Mouse (Mus musculus): ENCODE data around the gene S100pbp. TPM values are rescaled to one million over a fixed set of nuclear protein-coding genes. Genes with fewer than 3 reads are reported as not detected.

The S100pbp gene
- total RNA-seq (2021), result 10 to 100 TPM; 32.5 to 35.2 TPM

GRCm38 (mm10) chr4:129189542-129190519, at the start of gene S100pbp, which contains the start of gene Yars:
Gene S100pbp (minus strand): TSS chr4:129189727.
Gene Yars (plus strand): TSS chr4:129189760.
- DNase-seq (ENCODE audit: extremely low spot score in 1 of 2, low spot score in 1 of 2), result peak; percentile 87

- DNase-seq (ENCODE audit: extremely low spot score in 1 of 2, low spot score in 1 of 2), result peak in 1 of 2 experiments; percentile 46
These were observed 49.5 kb upstream of the S100pbp start for GRCm38 (mm10) chr4:129239075-129239474.

- no peak for DNase-seq (ENCODE audit: extremely low spot score in 1 of 2, low spot score in 1 of 2)
These were observed 49.1 kb upstream of the S100pbp start for GRCm38 (mm10) chr4:129238579-129239016.

GRCm38 (mm10) chr4:129237843-129238441, 48.4 kb upstream of the S100pbp start:
- DNase-seq (ENCODE audit: extremely low spot score in 1 of 2, low spot score in 1 of 2), result no peak

- no peak for DNase-seq (ENCODE audit: extremely low spot score in 1 of 2, low spot score in 1 of 2)
These were observed 46.8 kb upstream of the S100pbp start for GRCm38 (mm10) chr4:129236236-129236813.

- DNase-seq (ENCODE audit: extremely low spot score in 1 of 2, low spot score in 1 of 2), result no peak
These were observed 45.6 kb upstream of the S100pbp start for GRCm38 (mm10) chr4:129235147-129235546.

- DNase-seq (ENCODE audit: extremely low spot score in 1 of 2, low spot score in 1 of 2), result no peak
These were observed 45.0 kb upstream of the S100pbp start for GRCm38 (mm10) chr4:129234488-129234887.

GRCm38 (mm10) chr4:129232561-129233360, 43.2 kb upstream of the S100pbp start:
- DNase-seq (ENCODE audit: extremely low spot score in 1 of 2, low spot score in 1 of 2), result no peak

GRCm38 (mm10) chr4:129231594-129232450, 42.3 kb upstream of the S100pbp start:
- DNase-seq (ENCODE audit: extremely low spot score in 1 of 2, low spot score in 1 of 2), result no peak

- no peak for DNase-seq (ENCODE audit: extremely low spot score in 1 of 2, low spot score in 1 of 2)
These were observed 41.4 kb upstream of the S100pbp start for GRCm38 (mm10) chr4:129230926-129231325.

GRCm38 (mm10) chr4:129227985-129228381, 38.5 kb upstream of the S100pbp start:
- DNase-seq (ENCODE audit: extremely low spot score in 1 of 2, low spot score in 1 of 2), result no peak

- DNase-seq (ENCODE audit: extremely low spot score in 1 of 2, low spot score in 1 of 2), result no peak
These were observed 37.9 kb upstream of the S100pbp start for GRCm38 (mm10) chr4:129227170-129227984.

- no peak for DNase-seq (ENCODE audit: extremely low spot score in 1 of 2, low spot score in 1 of 2)
These were observed 37.0 kb upstream of the S100pbp start for GRCm38 (mm10) chr4:129226441-129226963.

GRCm38 (mm10) chr4:129225315-129225714, 35.8 kb upstream of the S100pbp start:
- DNase-seq (ENCODE audit: extremely low spot score in 1 of 2, low spot score in 1 of 2), result no peak

GRCm38 (mm10) chr4:129223421-129224281, 34.1 kb upstream of the S100pbp start:
- DNase-seq (ENCODE audit: extremely low spot score in 1 of 2, low spot score in 1 of 2), result no peak

GRCm38 (mm10) chr4:129222019-129222925, 32.7 kb upstream of the S100pbp start:
- no peak for DNase-seq (ENCODE audit: extremely low spot score in 1 of 2, low spot score in 1 of 2)
